Mouse (Mus musculus): ENCODE measurements around the gene Chst8.

Chst8 gene

DNA sequence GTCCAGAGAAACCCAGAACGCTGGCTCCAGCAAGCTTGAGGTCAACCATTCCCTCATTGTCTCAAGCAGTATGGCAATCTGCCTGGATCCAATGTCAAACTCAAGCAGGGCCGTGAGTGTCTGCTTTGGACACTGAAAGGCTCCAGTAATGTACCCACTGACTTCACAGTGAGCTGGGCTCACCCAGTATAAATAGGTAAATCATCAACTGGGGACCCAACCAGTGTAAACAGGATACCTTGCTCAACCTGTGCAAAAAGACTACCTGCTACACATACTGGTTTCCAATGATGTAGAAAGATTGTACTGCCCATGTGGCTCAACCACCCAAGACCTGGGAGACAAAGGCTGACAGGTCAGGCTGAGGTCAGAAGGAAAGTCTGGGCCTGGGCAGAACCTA lies 7.5 kb downstream of the Chst8 start:
- in situ Hi-C loops (cut with MboI; ENCODE audit: unreplicated experiment in 2 of 2) = no loop called here

DNA sequence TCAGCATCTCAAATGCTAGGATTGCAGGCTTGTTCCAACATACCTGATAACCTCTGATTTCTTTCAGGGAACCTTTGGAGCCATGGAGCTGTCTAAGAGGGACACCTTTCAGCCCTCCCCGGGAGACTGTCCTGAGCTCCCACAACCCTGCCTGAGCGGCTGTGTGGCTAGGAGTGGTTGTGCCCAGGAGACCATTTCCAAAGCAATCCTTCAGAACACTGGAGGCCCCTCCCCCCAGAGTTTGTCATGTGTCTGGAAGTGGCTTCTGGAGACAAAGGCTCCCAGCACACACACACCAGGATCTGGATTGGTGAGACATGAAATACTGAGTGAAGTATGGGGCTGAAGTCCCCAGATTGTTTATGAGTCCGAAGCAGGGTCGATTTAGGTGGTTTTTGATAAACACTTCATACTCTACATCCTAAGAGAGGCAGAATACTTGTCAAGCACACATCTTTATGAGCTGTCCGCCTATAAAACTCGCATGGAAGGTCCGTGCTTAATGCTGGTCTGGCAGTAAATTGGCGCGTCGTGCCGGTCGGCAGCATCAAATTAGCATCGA lies 12.5 kb downstream of the Chst8 start:
- in situ Hi-C loops (cut with MboI; ENCODE audit: unreplicated experiment in 2 of 2) = no loop called here

DNA sequence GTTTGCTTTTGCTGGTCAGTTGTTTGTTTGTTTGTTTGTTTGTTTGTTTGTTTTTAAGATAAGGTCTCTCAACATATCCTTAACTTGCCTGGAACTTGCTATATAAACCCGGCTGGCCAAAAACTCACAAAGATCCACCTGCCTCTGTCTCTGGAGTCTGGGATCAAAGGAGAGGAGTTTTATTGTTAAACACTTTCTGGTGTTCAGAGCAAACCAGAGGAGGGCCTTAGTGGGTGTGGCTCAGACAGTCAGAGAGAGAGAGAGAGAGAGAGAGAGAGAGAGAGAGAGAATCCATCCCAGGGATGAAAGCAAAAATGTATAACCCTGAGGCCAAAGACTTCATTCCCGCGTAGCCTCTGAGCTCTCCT lies 13.1 kb downstream of the Chst8 start:
- in situ Hi-C loops (cut with MboI; ENCODE audit: unreplicated experiment in 2 of 2) = no loop called here

DNA sequence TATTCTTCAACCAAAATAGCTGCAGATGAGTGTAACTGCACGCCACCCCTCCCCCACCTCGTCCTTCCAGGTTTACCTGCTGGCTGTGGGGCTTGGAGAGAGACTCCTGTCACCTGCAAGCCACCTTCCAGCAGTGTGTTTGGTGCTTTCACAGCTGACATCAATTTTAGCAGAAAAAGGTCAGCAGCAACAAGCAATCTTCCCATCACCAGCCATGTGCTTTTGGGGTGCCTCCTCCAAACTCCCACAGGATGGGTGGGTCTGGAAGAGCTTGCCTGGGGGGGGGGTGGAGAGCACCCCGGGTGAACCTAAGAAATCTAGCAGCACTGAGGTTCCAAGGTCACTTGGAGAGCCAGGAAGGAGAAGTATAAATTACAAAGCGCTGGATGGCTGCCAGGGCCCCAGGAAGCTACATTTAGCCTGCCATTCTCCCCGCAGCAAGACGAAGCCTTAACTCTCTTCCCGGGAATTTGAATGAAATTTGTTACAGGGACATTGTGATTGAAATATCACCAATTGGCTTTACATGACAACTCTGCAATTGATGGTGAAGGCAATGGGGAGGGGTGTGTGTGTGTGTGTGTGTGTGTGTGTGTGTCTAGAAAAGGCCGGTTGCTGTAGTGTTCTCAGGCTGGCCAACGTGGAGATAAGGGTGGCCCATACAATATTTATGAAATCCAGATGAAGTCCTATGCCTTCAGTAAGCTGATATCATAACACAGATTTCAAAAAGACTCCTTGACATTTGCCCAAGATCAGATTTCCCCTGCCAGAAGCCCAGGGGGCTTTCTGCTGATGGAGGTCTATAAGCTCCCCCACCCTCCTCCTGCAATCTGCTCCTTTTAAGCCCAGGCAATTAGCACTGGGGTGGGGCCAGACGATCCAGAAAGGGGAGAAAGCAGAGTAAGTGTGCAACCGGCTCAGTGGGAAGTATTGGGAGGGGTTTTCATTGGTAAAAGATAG lies 13.8 kb downstream of the Chst8 start:
- in situ Hi-C loops (cut with MboI; ENCODE audit: unreplicated experiment in 2 of 2) = no loop called here

DNA sequence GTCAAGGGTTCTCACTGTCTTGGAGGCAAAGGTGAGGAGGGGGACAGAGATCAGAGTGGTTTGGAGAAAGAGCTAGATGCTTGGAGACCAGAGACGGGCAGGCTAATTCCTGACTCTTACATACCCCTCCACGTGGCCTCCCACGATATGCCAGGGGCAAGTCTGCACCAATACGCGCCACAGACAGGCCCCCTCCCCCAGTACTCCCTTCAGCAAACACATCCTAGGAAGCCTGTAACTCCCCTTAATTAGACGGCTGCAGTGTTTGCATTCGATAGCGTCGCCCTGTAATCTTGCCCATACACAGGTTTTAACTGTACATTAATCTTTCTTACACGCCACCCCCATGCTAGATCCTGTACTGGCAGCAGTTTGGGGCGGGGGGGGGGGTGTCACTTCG lies 14.5 kb downstream of the Chst8 start:
- in situ Hi-C loops (cut with MboI; ENCODE audit: unreplicated experiment in 2 of 2) = no loop called here

DNA sequence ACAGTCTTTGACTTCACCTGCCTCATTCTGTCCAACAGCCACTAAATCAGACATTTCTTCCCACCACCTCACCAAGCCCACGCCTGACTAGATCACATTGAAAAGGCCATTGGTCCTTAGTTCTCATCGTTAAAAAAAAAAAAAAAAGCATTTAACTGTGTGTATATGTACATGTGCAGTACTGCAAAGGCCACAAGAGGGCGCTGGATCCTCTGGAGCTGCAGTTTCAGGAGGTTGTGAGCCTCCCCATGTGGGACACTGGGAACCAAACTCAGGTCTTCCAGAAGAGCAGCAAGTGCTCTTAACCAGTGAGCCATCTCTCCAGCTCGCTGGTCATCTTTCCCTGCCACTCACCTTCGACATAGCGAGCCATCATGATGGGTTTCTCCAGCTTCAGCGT lies 22.1 kb downstream of the Chst8 start:
- in situ Hi-C loops (cut with MboI; ENCODE audit: unreplicated experiment in 2 of 2) = no loop called here

DNA sequence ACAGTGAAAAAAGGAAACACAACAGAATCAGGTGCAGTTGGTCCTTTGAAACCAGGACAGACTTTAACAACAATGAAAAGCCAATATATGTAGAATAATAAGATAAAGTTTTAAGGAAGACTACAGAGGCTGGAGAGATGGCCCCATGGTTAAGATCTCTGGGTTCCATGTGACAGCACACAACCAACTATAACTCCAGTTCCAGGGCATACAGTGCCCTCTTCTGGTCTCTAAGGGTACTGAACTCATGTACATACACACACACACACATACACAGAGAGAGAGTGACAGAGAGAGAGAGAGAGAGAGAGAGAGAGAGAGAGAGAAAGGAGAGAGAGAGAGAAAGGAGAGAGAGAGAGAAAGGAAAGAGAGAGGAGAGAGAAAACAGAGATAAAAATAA lies 25.3 kb downstream of the Chst8 start:
- in situ Hi-C loops (cut with MboI; ENCODE audit: unreplicated experiment in 2 of 2) = no loop called here

DNA sequence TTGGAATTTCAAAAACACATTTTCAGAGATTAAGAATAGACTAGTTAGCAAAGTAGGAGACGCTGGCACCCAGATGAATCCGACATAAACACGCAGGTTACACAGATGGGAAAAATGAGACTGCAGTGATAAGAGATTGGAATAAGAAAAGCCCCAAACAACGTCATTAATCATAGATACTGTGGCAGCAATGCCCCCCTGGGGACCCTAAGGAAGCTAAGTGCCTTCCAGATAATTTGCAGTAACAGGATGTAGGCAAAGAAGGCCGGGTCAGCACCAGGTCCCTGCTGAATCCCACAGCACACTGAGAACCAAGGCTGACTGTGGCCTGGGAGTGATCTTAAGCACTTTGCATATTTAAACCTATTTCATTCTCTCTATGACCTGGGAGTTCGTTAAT lies 27.5 kb downstream of the Chst8 start:
- in situ Hi-C loops (cut with MboI; ENCODE audit: unreplicated experiment in 2 of 2) = no loop called here

DNA sequence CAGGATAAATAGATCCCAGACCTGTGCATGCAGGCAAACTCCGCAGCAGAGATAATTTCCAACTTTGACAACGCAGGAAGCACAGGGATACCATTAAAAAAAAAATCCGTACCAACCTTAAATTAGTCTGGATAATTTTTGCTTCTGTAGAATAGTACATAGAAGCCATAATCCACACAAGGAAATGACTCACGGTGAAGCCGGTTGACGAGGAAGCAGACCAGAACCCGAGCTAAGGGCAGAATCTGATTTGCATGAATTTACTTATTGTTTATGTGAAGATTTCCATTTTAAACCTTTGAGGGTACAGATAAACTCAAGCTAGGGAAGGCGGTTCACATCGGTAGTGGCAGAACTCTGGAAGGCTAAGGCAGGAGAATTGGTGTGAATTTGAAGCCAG lies 28.0 kb downstream of the Chst8 start:
- in situ Hi-C loops (cut with MboI; ENCODE audit: unreplicated experiment in 2 of 2) = no loop called here

DNA sequence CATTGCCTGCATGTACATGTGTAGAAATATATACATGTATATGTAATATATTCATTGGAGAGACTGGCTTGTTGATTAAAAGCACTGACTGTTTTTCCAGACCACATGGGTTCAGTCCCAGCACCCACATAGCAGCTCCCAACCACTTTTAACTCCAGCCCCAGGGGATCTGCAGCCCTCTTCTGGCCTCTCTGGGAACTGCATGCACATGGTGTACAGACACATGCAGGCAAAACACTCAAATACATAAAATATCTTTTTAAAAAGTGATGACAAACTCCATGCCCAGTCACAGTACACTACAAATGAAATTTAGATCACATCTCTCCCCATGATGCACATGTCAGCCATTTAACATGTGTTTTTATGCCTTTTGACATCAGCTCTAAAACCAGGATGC lies 30.5 kb downstream of the Chst8 start:
- in situ Hi-C loops (cut with MboI; ENCODE audit: unreplicated experiment in 2 of 2) = no loop called here

DNA sequence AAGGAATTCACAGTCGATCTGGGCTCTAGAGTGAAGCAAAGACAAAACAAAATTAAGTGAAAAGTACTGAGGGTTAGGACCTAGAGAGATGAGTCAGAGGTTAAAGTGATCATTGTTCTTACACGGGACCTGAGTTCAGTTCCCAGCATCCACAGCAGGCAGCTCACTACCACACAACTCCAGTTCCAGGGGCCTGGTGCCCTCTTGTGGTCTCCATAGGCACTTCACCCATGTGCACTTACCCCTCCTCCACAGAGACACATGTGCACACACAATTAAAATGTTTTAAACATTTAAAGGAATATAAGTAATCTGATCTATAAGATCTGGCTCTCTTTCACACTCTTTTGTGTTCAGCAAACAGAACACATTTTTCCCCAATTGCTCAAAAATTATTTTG lies 31.3 kb downstream of the Chst8 start:
- in situ Hi-C loops (cut with MboI; ENCODE audit: unreplicated experiment in 2 of 2) = no loop called here

DNA sequence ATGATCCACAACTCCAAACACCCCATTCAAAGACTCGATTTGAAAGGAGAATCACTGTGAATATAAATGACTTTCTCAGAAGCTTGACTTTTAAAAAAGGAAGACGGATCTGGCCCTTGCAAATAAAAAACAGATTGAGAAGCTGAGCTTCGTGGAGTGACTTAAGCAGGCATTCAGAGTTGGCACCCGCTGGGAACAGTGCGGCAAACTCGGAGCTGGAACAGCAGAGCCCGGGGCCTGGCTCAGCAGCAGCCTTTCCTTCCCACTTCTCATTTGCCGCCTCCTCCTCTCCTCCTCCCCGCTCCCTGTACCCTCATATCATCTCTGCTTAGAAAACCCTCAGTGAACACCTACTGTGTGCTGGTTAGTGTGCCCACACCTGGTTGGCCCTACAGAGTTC lies 34.1 kb downstream of the Chst8 start:
- in situ Hi-C loops (cut with MboI; ENCODE audit: unreplicated experiment in 2 of 2) = no loop called here

DNA sequence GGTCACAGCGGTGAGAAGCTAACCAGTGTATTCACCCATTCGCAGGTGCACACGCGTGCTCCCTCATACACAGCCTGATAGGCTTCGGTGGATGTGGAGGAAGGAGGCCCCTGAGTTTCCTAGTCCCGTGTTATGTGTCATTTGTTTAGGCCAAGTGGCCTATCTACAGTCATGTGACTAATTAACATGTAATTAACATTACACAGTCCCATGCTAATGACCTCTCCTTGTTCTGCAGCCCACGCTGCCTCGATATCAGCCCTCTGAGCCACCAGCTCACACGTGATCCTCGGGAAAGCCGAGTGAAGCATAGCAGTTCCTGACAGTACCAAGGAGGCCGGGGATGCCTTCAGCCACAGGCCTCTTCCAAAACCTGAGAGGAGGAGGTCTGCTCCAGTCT lies 36.9 kb downstream of the Chst8 start:
- in situ Hi-C loops (cut with MboI; ENCODE audit: unreplicated experiment in 2 of 2) = no loop called here

DNA sequence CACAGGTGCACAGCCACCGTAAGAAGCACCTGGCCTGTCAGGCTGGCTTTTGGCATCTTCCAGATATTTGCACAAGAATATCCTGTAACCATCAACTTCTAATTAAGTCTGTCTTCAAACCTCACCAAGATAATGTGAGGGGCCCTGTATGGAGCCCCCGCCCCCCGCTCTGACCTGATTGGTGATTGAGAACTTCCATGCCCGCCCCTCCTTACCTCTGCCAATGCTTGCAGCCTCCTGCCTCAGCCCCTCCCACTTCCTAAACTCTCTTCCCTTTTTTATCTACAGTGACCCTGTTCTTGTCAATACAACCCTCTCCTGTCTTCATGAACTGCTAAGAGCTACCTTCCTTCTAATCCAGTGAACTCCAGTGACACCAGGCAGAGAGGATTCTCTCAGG lies 37.6 kb downstream of the Chst8 start:
- in situ Hi-C loops (cut with MboI; ENCODE audit: unreplicated experiment in 2 of 2) = no loop called here

DNA sequence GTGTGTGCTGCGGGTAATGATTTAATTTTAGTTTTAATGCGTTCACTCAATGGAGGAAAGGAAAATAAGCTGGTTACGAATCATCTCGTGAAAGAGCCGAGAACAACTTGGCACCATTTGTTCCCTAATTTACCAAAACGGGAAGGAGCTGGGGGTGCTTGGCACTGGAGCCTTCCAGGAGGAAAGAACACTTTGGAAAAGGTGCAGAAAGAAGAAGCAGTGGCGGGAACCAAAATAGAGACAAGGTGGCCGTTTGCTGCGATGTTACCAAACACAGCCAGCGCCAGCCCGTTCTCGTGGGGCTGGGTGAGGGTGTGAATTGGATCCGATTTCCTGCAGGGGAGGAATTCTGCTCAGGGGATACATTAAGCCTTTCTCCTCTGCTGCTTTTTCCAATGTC lies 38.5 kb downstream of the Chst8 start:
- in situ Hi-C loops (cut with MboI; ENCODE audit: unreplicated experiment in 2 of 2) = no loop called here

DNA sequence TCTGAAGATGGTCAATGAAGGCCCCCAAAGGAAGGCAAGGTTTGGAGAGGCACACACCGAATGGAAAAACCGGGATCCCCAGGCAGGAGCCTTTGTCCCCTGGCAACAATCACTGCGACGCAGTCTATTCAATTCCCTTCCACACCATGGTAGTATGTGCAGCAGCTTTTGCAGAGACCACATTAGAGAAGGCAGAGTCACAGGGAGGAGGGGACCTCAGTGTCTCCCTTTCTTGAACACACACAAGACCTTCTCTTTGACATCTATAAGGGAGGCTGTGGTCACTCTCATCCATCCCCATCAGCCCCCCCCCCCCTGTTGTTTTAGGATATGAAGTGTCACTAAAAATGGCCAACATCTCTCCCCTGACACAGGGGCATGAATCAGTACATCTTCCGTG lies 39.2 kb downstream of the Chst8 start:
- in situ Hi-C loops (cut with MboI; ENCODE audit: unreplicated experiment in 2 of 2) = no loop called here

DNA sequence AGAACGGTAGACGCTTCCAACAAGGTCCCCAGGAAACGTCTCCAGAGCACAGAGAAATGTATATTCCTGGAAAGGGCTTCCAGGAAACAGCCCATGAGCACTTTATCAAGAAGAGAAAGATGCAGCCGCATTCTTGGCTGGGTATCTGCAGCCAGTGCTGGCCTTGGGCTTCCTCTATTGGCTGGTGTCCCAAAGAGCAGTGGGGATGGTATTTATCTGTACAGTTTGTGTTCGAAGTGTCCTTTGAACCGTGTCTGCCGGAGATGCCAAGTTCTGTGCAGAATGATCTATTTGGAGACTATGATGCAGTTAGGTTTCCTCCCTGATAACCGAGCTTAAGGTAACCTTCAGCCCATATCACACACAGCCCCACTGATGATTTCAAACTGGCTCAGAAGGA lies 43.0 kb downstream of the Chst8 start:
- in situ Hi-C loops (cut with MboI; ENCODE audit: unreplicated experiment in 2 of 2) = no loop called here

DNA sequence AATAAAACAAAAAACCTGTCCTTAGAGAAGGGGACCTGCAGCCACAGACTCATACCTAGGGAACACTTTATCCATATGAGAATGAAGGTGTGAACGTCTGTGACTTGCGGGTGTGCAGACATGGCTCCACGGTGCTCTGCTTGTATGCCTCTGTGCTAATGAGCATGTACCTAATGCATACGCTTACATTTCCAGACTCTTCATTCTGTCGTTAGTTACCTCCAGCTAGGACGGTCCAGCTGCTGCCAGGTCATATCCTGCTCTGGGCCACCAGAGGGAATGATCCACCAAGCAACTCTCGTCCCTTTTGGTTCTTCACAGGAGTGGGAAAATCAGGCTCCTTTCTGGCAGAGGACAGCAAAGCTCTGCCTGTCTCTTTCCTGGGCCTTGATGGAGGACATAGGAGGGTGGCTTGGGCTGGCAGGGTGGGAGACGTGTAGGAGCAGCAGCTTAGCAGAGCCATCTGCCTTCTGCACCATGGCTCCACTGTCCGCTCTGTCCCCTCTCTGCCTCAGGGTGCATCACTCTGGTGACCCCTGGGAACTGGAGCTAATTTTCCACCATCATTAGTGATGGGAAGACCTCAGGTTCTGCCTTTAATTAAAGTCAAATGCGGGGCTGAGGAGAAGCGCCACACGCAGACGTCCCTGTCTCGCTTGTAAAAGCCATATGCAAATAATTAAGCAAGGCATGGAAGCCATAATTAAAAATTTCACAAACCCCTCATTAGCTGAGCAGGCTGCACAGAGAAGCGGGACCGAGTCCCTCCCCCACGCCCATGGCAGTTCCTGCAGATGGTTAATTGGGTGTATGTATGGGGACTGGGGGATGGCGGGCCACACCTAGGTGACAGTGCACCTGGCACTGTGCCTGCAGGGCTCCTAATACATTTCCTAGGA lies 48.0 kb downstream of the Chst8 start:
- in situ Hi-C loops (cut with MboI; ENCODE audit: unreplicated experiment in 2 of 2) = no loop called here

DNA sequence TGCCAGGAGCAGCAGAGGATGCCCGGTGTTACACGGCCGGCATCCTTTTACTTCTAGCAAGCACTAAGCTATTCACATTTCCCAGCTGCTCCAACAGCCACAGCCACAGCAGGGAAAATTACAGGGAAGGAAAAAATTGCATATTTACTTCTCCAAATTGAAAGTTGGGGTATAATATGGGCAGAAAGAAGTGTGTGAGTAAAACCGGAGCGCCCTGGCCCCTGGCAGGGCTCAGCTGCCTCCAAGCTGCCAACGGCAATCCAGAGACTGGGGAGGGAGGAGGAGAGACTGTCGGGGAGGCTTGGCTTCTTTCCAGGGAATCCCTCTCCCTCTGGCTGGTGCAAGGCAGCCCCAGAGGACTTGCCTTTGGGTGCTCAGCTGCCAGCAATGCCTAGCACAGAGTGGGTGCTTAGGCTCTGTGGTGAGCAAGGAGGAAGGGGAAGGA lies 53.1 kb downstream of the Chst8 start:
- in situ Hi-C loops (cut with MboI; ENCODE audit: unreplicated experiment in 2 of 2) = no loop called here

DNA sequence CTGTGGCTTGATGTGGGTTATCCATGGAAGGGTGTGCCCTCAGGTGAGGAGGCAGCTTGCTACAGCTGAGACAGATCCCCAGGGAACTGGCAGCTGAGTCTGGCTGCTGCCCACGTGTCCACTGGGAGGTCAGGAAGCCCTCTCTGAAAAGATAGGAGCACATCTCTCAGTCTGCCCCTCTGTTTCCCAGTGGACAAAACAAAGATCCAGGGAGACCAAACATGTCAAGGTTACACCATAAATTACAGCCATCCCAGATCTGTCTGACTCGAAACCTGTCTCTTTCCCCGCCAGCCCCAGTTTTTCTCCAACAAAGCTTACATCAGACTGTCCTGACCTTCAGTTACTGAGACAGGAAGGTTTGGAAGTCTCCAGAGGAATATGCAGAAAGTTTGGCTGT lies 53.8 kb downstream of the Chst8 start:
- in situ Hi-C loops (cut with MboI; ENCODE audit: unreplicated experiment in 2 of 2) = no loop called here

DNA sequence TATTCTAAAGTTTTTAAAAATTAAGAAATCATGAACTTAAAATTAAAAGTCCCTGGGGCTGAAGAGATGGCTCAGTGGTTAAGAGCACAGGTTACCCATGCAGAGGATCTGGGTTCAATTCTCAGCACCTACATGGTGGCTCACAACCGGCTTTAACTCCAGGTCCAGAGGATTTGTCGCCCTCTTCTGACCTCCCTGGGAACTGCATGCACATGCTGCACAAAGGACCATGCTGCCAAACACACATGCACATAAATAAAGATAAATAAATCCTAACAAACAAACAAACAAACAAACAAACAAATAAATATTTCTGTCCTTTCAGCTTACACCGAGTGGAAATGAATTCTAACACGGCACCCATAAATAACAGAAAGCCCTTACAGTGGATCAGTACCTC lies 55.0 kb downstream of the Chst8 start:
- in situ Hi-C loops (cut with MboI; ENCODE audit: unreplicated experiment in 2 of 2) = no loop called here

Data from v-Abl transformed pro-B cells (cell line).